Mouse (Mus musculus): ENCODE results near the gene Oxnad1.

- TF ChIP-seq CTCF (IDR thresholded peaks at IDR 0.05) (no peak), EP300 (IDR thresholded peaks at IDR 0.05) (no peak)
Observed at GRCm38 (mm10) chr14:32124261-32124660, 39.1 kb downstream of the Oxnad1 start.

Data from lung, postnatal 0 days (tissue).